Mouse (Mus musculus): ENCODE results near the gene Otulin.

DNA sequence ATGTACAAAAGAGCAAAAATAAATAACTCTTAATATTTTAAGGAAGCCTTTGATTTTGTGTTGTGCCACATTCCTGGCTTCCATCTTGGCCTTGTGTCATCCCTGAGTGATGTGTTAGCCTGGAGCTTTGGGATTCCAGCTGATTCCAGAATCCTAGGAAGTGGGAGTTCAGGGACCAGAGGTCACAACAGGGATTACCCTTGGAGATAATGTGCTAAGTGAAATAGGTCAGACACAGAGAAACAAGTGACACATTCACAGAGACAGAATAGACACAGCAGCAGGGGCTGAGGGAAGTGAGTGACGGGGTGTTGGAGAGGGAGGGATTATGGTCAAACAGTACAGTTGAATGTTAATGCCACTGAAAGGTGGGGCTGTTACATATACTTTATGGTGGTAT is 137.8 kb downstream of the Otulin start:
- TF ChIP-seq CTCF (conservative IDR thresholded peaks at IDR 0.05; ENCODE audit: low read length) (no peak), POU5F1 (IDR thresholded peaks at IDR 0.05; ENCODE audit: borderline replicate concordance, low read length) (no peak)

All from E14TG2a.4 (cell line).